Mouse (Mus musculus): ENCODE results near the gene Gm44503. TPM values are rescaled to one million over a fixed set of nuclear protein-coding genes. Genes with fewer than 3 reads are reported as not detected.
A peak's percentile ranks its signal among the peaks of the same experiment; 100 is the strongest.

Gm44503 gene
- polyA plus RNA-seq, 1 experiment from 2014 or later: not detected

- peak; percentile 28 for DNase-seq (ENCODE audit: low spot score)
- no peak; the same call in 1 of the 2 replicates for ATAC-seq (replicated peaks; ENCODE audit: low FRiP score, low read depth)
- no peak overlapping the region for H3K27ac ChIP-seq
- no peak overlapping the region for H3K9ac ChIP-seq (ENCODE audit: low read depth, low read length)
- no peaks in the 10 kb centered on the region for H3K27me3 ChIP-seq (ENCODE audit: insufficient read depth, low read length)
- no peaks in the 10 kb centered on the region for H3K4me1 ChIP-seq (replicated peaks; ENCODE audit: insufficient read depth, low read length)
- 71% methylated on average over 7 of the region's 7 CpGs for WGBS
- H3K4me2 ChIP-seq (ENCODE audit: low read length): no peak overlapping the region
- no peaks in the 10 kb centered on the region for H3K9me3 ChIP-seq (replicated peaks; ENCODE audit: low read length)
- no peaks in the 10 kb centered on the region for H3K36me3 ChIP-seq (ENCODE audit: insufficient read depth, low read length)
- TF ChIP-seq CTCF (IDR thresholded peaks at IDR 0.05; ENCODE audit: low read depth): peak; percentile 32; the same call in 1 of the 2 replicates
- H3K4me3 ChIP-seq (replicated peaks; ENCODE audit: low read depth, low read length): no peak overlapping the region
Measured at GRCm38 (mm10) chr9:72969874-72970273, 11.2 kb downstream of the Gm44503 start.

DNA sequence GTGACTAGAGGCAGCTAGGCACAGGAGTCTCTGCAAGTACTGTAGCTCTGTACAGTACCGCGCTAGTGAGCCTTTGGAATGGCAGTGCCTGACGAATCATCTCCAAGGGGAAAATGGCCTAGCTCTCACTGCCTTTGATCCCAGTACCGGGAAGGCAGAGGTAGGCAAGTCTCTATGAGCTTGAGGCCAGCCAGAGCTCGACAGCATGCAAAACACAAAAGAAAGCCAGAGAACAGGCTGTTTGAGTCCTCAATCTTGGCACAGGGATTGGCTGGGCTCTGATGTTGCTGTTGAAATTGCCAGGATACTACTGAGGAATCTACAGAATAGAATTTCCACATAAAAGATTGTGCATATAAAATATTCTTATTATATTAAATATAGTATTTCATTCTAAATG, 13.8 kb downstream of the Gm44503 start:
- Histone ChIP-seq H3K9ac (ENCODE audit: low read depth, low read length) (no peak overlapping the region), H3K4me1 (replicated peaks; ENCODE audit: insufficient read depth, low read length) (no peaks in the 10 kb centered on the region), H3K4me2 (ENCODE audit: low read length) (no peak overlapping the region), H3K36me3 (ENCODE audit: insufficient read depth, low read length) (no peaks in the 10 kb centered on the region), H3K27ac (no peak overlapping the region), H3K9me3 (replicated peaks; ENCODE audit: low read length) (no peaks in the 10 kb centered on the region), H3K27me3 (ENCODE audit: insufficient read depth, low read length) (no peaks in the 10 kb centered on the region), H3K4me3 (replicated peaks; ENCODE audit: low read depth, low read length) (no peak overlapping the region)
- DNase-seq (ENCODE audit: low spot score) (no peak), ATAC-seq (replicated peaks; ENCODE audit: low FRiP score, low read depth) (no peak)
- no peak for TF ChIP-seq CTCF (IDR thresholded peaks at IDR 0.05; ENCODE audit: low read depth)
- WGBS: 88% methylated on average over 5 of the region's 5 CpGs

GRCm38 (mm10) chr9:72972984-72973383, 14.3 kb downstream of the Gm44503 start:
- Histone ChIP-seq H3K4me2 (ENCODE audit: low read length) (no peak overlapping the region), H3K4me3 (replicated peaks; ENCODE audit: low read depth, low read length) (no peak overlapping the region), H3K27ac (no peak overlapping the region), H3K4me1 (replicated peaks; ENCODE audit: insufficient read depth, low read length) (no peaks in the 10 kb centered on the region), H3K9me3 (replicated peaks; ENCODE audit: low read length) (no peaks in the 10 kb centered on the region), H3K9ac (ENCODE audit: low read depth, low read length) (no peak overlapping the region), H3K36me3 (ENCODE audit: insufficient read depth, low read length) (no peaks in the 10 kb centered on the region), H3K27me3 (ENCODE audit: insufficient read depth, low read length) (no peaks in the 10 kb centered on the region)
- ATAC-seq (replicated peaks; ENCODE audit: low FRiP score, low read depth): no peak
- TF ChIP-seq CTCF (IDR thresholded peaks at IDR 0.05; ENCODE audit: low read depth): peak; percentile 4; the same call in 1 of the 2 replicates
- DNase-seq (ENCODE audit: low spot score): no peak

DNA sequence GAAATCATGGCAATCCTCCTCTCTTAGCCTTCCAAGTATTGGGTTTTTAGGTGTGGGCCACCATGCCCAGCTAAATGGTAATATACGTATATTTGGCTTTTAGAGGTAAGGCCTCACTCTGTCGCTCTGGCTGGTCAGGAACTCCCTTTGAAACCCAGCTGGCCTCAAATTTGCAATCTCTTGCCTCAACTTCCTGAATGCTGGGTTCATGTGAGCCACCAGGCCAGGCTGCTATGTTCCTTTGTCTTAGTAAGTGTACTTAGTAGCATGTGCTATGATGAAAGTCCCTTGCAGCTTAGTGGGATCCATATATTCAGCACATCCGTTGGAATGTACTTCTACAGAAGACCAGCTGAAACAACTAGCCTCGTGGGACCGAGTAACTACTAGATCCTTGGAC, 16.1 kb downstream of the Gm44503 start:
- ATAC-seq (replicated peaks; ENCODE audit: low FRiP score, low read depth) (no peak), DNase-seq (ENCODE audit: low spot score) (no peak)
- no peaks in the 10 kb centered on the region for H3K36me3 ChIP-seq (ENCODE audit: insufficient read depth, low read length)

DNA sequence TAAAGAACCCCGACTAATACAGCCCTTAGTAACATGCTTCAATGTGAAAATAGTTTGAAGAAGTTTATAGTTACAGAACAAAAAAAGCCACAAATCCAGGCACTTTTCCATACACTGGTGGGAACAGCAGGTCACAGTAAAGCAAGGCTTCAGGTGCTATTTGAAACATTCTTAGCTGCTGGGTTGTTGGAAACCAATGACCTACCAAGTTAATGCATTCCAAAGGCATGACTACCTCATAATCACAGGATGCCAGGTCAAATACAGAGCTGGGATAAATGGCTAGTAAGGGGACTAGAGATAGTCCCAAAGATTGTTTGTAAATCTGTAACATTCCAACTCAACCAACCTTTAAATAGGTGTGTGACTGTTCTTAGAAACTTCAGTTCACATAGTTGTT, 16.6 kb downstream of the Gm44503 start:
- WGBS: 90% methylated on average over 1 of the region's 1 CpGs
- TF ChIP-seq CTCF (IDR thresholded peaks at IDR 0.05; ENCODE audit: low read depth): no peak

More for the DNA sequence above, 16.1 kb downstream of the Gm44503 start:
- H3K9ac ChIP-seq (ENCODE audit: low read depth, low read length): no peak overlapping the region
- H3K4me3 ChIP-seq (replicated peaks; ENCODE audit: low read depth, low read length): no peak overlapping the region
- H3K27me3 ChIP-seq (ENCODE audit: insufficient read depth, low read length): no peaks in the 10 kb centered on the region
- no peak for TF ChIP-seq CTCF (IDR thresholded peaks at IDR 0.05; ENCODE audit: low read depth)
- WGBS: 88% methylated on average over 5 of the region's 5 CpGs
- no peak overlapping the region for H3K4me2 ChIP-seq (ENCODE audit: low read length)
- no peaks in the 10 kb centered on the region for H3K9me3 ChIP-seq (replicated peaks; ENCODE audit: low read length)
- no peaks in the 10 kb centered on the region for H3K4me1 ChIP-seq (replicated peaks; ENCODE audit: insufficient read depth, low read length)
- no peak overlapping the region for H3K27ac ChIP-seq

GRCm38 (mm10) chr9:72983066-72983465, 24.4 kb downstream of the Gm44503 start:
- no peak for ATAC-seq (replicated peaks; ENCODE audit: low FRiP score, low read depth)
- Histone ChIP-seq H3K27ac (no peak overlapping the region), H3K9ac (ENCODE audit: low read depth, low read length) (no peak overlapping the region), H3K4me1 (replicated peaks; ENCODE audit: insufficient read depth, low read length) (peaks cover 13% of the 10 kb centered on the region), H3K4me3 (replicated peaks; ENCODE audit: low read depth, low read length) (no peak overlapping the region), H3K36me3 (ENCODE audit: insufficient read depth, low read length) (no peaks in the 10 kb centered on the region), H3K4me2 (ENCODE audit: low read length) (no peak overlapping the region), H3K27me3 (ENCODE audit: insufficient read depth, low read length) (no peaks in the 10 kb centered on the region), H3K9me3 (replicated peaks; ENCODE audit: low read length) (no peaks in the 10 kb centered on the region)
- peak; percentile 34; the same call in 1 of the 2 replicates for TF ChIP-seq CTCF (IDR thresholded peaks at IDR 0.05; ENCODE audit: low read depth)
- 75% methylated on average over 2 of the region's 2 CpGs for WGBS
- no peak for DNase-seq (ENCODE audit: low spot score)

More for the DNA sequence above, 16.6 kb downstream of the Gm44503 start:
- H3K36me3 ChIP-seq (ENCODE audit: insufficient read depth, low read length): no peaks in the 10 kb centered on the region
- no peak overlapping the region for H3K9ac ChIP-seq (ENCODE audit: low read depth, low read length)
- H3K9me3 ChIP-seq (replicated peaks; ENCODE audit: low read length): no peaks in the 10 kb centered on the region
- no peaks in the 10 kb centered on the region for H3K27me3 ChIP-seq (ENCODE audit: insufficient read depth, low read length)
- no peaks in the 10 kb centered on the region for H3K4me1 ChIP-seq (replicated peaks; ENCODE audit: insufficient read depth, low read length)
- no peak overlapping the region for H3K4me2 ChIP-seq (ENCODE audit: low read length)
- DNase-seq (ENCODE audit: low spot score): no peak
- no peak for ATAC-seq (replicated peaks; ENCODE audit: low FRiP score, low read depth)
- no peak overlapping the region for H3K27ac ChIP-seq
- H3K4me3 ChIP-seq (replicated peaks; ENCODE audit: low read depth, low read length): no peak overlapping the region

All from kidney, postnatal 0 days (tissue).